Mouse (Mus musculus) lung, adult 2 months (tissue): ENCODE results near the gene Eif5a.

Source experiments
- CTCF ChIP-seq: fragments of 200-500 bp; IDR thresholded peaks from 2 replicates; pipeline ENCODE4 v1.5.1; 2011; ENCODE audit warnings: mild to moderate bottlenecking, low read length, control low read depth; ENCODE audit not compliant: insufficient read depth
- POLR2A ChIP-seq: fragments of 200-500 bp; IDR thresholded peaks from 2 replicates; pipeline ENCODE4 v1.6.1; 2011; ENCODE audit warnings: low read depth, mild to moderate bottlenecking, control low read depth, low read length, borderline replicate concordance; ENCODE audit errors: extremely low read depth

DNA sequence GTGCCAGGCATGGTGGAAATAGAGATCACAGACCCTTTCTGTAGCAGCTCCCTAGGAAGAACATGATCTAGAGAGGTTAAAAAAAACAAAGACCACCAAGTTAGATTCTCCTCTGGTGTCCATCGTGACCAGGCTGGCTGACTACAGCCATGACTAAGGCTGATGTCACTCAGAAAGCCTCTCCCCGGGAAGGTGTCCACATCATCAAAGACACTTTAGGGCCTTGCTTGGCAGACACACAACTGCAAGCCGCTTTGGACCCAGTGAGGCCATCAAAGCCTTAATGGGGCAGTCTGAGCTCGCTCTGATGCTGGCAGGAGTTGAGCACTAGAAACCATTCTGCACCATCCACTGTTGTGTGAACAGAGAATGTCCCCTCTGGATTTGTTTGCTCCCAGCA is 49.3 kb downstream of the Eif5a start:
- TF ChIP-seq CTCF = no peak
- TF ChIP-seq POLR2A = no peak
